Mouse (Mus musculus) intestine, embryonic 15.5 days (tissue): ENCODE data around the gene Slc39a11. TPM values are rescaled to one million over a fixed set of nuclear protein-coding genes. Genes with fewer than 3 reads are reported as not detected.
"Not testable (repeated sequence)": the region's sequence is repeated elsewhere in the genome, so short reads cannot be mapped to it uniquely, and the experiment has no call there.

Source experiments
- ATAC-seq: fragments of 200-750 bp; cut with Nextera tagmentation; 2 replicates; pipeline ENCODE4 v1.8.0; 2017; ENCODE audit warnings: moderate TSS enrichment, moderate library complexity
- H3K27ac ChIP-seq: fragments of 300-500 bp; sonication (generic); 2 replicates; pipeline ENCODE4 v1.5.1; 2015; ENCODE audit warnings: mild to moderate bottlenecking, inconsistent platforms
- H3K27me3 ChIP-seq: fragments of 300-500 bp; sonication (generic); replicated peaks from 2 replicates; pipeline ENCODE4 v1.6.1; 2015; ENCODE audit warnings: inconsistent platforms
- H3K36me3 ChIP-seq: fragments of 300-500 bp; sonication (generic); 2 replicates; pipeline ENCODE4 v1.6.1; 2015; ENCODE audit warnings: inconsistent platforms
- H3K4me1 ChIP-seq: fragments of 300-500 bp; sonication (generic); replicated peaks from 2 replicates; pipeline ENCODE4 v1.6.1; 2015; ENCODE audit warnings: inconsistent platforms
- H3K4me2 ChIP-seq: fragments of 300-500 bp; sonication (generic); replicated peaks from 2 replicates; pipeline ENCODE4 v1.6.1; 2015; ENCODE audit warnings: mild to moderate bottlenecking, inconsistent platforms
- H3K4me3 ChIP-seq: fragments of 300-500 bp; sonication (generic); replicated peaks from 2 replicates; pipeline ENCODE4 v1.5.1; 2015; ENCODE audit warnings: inconsistent platforms
- H3K9ac ChIP-seq: fragments of 300-500 bp; sonication (generic); 2 replicates; pipeline ENCODE4 v1.6.1; 2015; ENCODE audit warnings: inconsistent platforms
- H3K9me3 ChIP-seq: fragments of 300-500 bp; sonication (generic); 2 replicates; pipeline ENCODE4 v1.6.1; 2016; ENCODE audit warnings: inconsistent platforms
- WGBS: fragments of 180-500 bp; shearing (Covaris S2); methylation state at CpG from one replicate; pipeline ENCODE4 v1.1.7; 2015; 5-methylcytosine and 5-hydroxymethylcytosine counted together
- polyA plus RNA-seq: library from polyadenylated mRNA; unstranded; fragments of >200 nt; fragmentation: Nextera tagmentation; extraction: Ambion mirVana; gene quantifications from 2 replicates; pipeline ENCODE4 v1.2.1, GENCODE M21; 2015

Gene Slc39a11
- polyA plus RNA-seq, 1 experiment from 2014 or later: 40.8 TPM

GRCm38 (mm10) chr11:113571616-113572015 lies 78.3 kb downstream of the Slc39a11 start:
- H3K4me2 ChIP-seq: no peak overlapping the region
- H3K4me3 ChIP-seq: no peak overlapping the region
- H3K27me3 ChIP-seq: no peaks in the 10 kb centered on the region
- H3K9me3 ChIP-seq: no peaks in the 10 kb centered on the region
- H3K4me1 ChIP-seq: no peaks in the 10 kb centered on the region
- no peak overlapping the region for H3K9ac ChIP-seq
- no peak overlapping the region for H3K27ac ChIP-seq
- no peaks in the 10 kb centered on the region for H3K36me3 ChIP-seq
- no peak for ATAC-seq

- no peak overlapping the region for H3K27ac ChIP-seq
- H3K36me3 ChIP-seq: no peaks in the 10 kb centered on the region
- H3K4me2 ChIP-seq: no peak overlapping the region
- ATAC-seq: peak; percentile 50
- no peaks in the 10 kb centered on the region for H3K4me1 ChIP-seq
- no peak overlapping the region for H3K9ac ChIP-seq
- WGBS: 56% methylated on average over 1 of the region's 1 CpGs
- H3K4me3 ChIP-seq: no peak overlapping the region
- H3K9me3 ChIP-seq: no peaks in the 10 kb centered on the region
- no peaks in the 10 kb centered on the region for H3K27me3 ChIP-seq
These were observed 80.9 kb downstream of the Slc39a11 start for GRCm38 (mm10) chr11:113568999-113569398.

GRCm38 (mm10) chr11:113567926-113568325 lies 82.0 kb downstream of the Slc39a11 start:
- not testable (repeated sequence) for H3K9me3 ChIP-seq, H3K27me3 ChIP-seq, H3K4me1 ChIP-seq, H3K9ac ChIP-seq, H3K36me3 ChIP-seq, ATAC-seq, H3K27ac ChIP-seq, H3K4me3 ChIP-seq, H3K4me2 ChIP-seq
- WGBS: 84% methylated on average over 2 of the region's 2 CpGs

- no peak overlapping the region for H3K27ac ChIP-seq
- peak; percentile 89 for ATAC-seq
- 9% methylated on average over 34 of the region's 34 CpGs for WGBS
- H3K4me2 ChIP-seq: peak overlapping the region; percentile 82
- H3K4me1 ChIP-seq: no peaks in the 10 kb centered on the region; the same call in 1 of the 2 replicates
- peak overlapping the region; percentile 61 for H3K4me3 ChIP-seq
- no peaks in the 10 kb centered on the region for H3K27me3 ChIP-seq
- H3K9me3 ChIP-seq: no peaks in the 10 kb centered on the region
- peak overlapping the region; percentile 59 for H3K9ac ChIP-seq
- H3K36me3 ChIP-seq: no peaks in the 10 kb centered on the region
These were observed 84.6 kb downstream of the Slc39a11 start for GRCm38 (mm10) chr11:113565006-113565995.

GRCm38 (mm10) chr11:113562326-113562725 lies 87.6 kb downstream of the Slc39a11 start:
- Histone ChIP-seq H3K4me1 (peaks cover 5% of the 10 kb centered on the region; the same call in 1 of the 2 replicates), H3K9ac (no peak overlapping the region), H3K4me3 (no peak overlapping the region), H3K36me3 (no peaks in the 10 kb centered on the region), H3K4me2 (no peak overlapping the region), H3K27me3 (no peaks in the 10 kb centered on the region), H3K9me3 (no peaks in the 10 kb centered on the region), H3K27ac (no peak overlapping the region)
- ATAC-seq: 0 out of 2 replicates have a peak, but pooled peaks have one; percentile 15
- 73% methylated on average over 8 of the region's 8 CpGs for WGBS

GRCm38 (mm10) chr11:113560150-113560549 lies 89.7 kb downstream of the Slc39a11 start:
- Histone ChIP-seq H3K4me2 (no peak overlapping the region), H3K9ac (no peak overlapping the region), H3K9me3 (no peaks in the 10 kb centered on the region), H3K27ac (no peak overlapping the region), H3K36me3 (no peaks in the 10 kb centered on the region), H3K4me1 (peaks cover 5% of the 10 kb centered on the region; the same call in 1 of the 2 replicates), H3K27me3 (no peaks in the 10 kb centered on the region), H3K4me3 (no peak overlapping the region)
- ATAC-seq: no peak
- WGBS: 69% methylated on average over 4 of the region's 4 CpGs

- Histone ChIP-seq H3K36me3 (no peaks in the 10 kb centered on the region), H3K9me3 (no peaks in the 10 kb centered on the region), H3K27me3 (no peaks in the 10 kb centered on the region), H3K4me1 (peaks cover 5% of the 10 kb centered on the region; the same call in 1 of the 2 replicates), H3K4me2 (no peak overlapping the region), H3K27ac (no peak overlapping the region), H3K9ac (no peak overlapping the region), H3K4me3 (no peak overlapping the region)
- no peak for ATAC-seq
- WGBS: 78% methylated on average over 12 of the region's 12 CpGs
These were observed 91.4 kb downstream of the Slc39a11 start for GRCm38 (mm10) chr11:113558505-113558904.

- H3K4me1 ChIP-seq: 0 out of 2 replicates have a peak, but pooled peaks cover 5% of the 10 kb centered on the region
- 82% methylated on average over 12 of the region's 12 CpGs for WGBS
- H3K9me3 ChIP-seq: no peaks in the 10 kb centered on the region
- H3K9ac ChIP-seq: no peak overlapping the region
- no peaks in the 10 kb centered on the region for H3K27me3 ChIP-seq
- no peaks in the 10 kb centered on the region for H3K36me3 ChIP-seq
- no peak overlapping the region for H3K27ac ChIP-seq
- ATAC-seq: no peak
- H3K4me2 ChIP-seq: no peak overlapping the region
- H3K4me3 ChIP-seq: no peak overlapping the region
These were observed 93.7 kb downstream of the Slc39a11 start for GRCm38 (mm10) chr11:113556142-113556541.

- Histone ChIP-seq H3K27me3 (no peaks in the 10 kb centered on the region), H3K9me3 (no peaks in the 10 kb centered on the region), H3K9ac (no peak overlapping the region), H3K4me2 (no peak overlapping the region), H3K4me1 (0 out of 2 replicates have a peak, but pooled peaks cover 5% of the 10 kb centered on the region), H3K4me3 (no peak overlapping the region), H3K36me3 (no peaks in the 10 kb centered on the region), H3K27ac (no peak overlapping the region)
- WGBS: 78% methylated on average over 7 of the region's 7 CpGs
- ATAC-seq: no peak
These were observed 95.0 kb downstream of the Slc39a11 start for GRCm38 (mm10) chr11:113554701-113555360.

- Histone ChIP-seq H3K27ac (no peak overlapping the region), H3K4me3 (no peak overlapping the region), H3K4me2 (no peak overlapping the region), H3K4me1 (0 out of 2 replicates have a peak, but pooled peaks cover 5% of the 10 kb centered on the region), H3K9me3 (no peaks in the 10 kb centered on the region), H3K36me3 (no peaks in the 10 kb centered on the region), H3K9ac (no peak overlapping the region), H3K27me3 (no peaks in the 10 kb centered on the region)
- ATAC-seq: no peak
- 85% methylated on average over 7 of the region's 7 CpGs for WGBS
These were observed 95.7 kb downstream of the Slc39a11 start for GRCm38 (mm10) chr11:113554194-113554593.

- no peak overlapping the region for H3K4me3 ChIP-seq
- H3K36me3 ChIP-seq: no peaks in the 10 kb centered on the region
- H3K9me3 ChIP-seq: no peaks in the 10 kb centered on the region
- no peak overlapping the region for H3K9ac ChIP-seq
- WGBS: 85% methylated on average over 13 of the region's 13 CpGs
- H3K4me2 ChIP-seq: no peak overlapping the region
- H3K27me3 ChIP-seq: no peaks in the 10 kb centered on the region
- H3K4me1 ChIP-seq: 0 out of 2 replicates have a peak, but pooled peaks cover 5% of the 10 kb centered on the region
- no peak for ATAC-seq
- no peak overlapping the region for H3K27ac ChIP-seq
These were observed 96.3 kb downstream of the Slc39a11 start for GRCm38 (mm10) chr11:113553605-113554004.

GRCm38 (mm10) chr11:113552539-113552938 lies 97.3 kb downstream of the Slc39a11 start:
- H3K9me3 ChIP-seq: no peaks in the 10 kb centered on the region
- H3K27me3 ChIP-seq: no peaks in the 10 kb centered on the region
- H3K4me1 ChIP-seq: 0 out of 2 replicates have a peak, but pooled peaks cover under 1% of the 10 kb centered on the region
- WGBS: 60% methylated on average over 10 of the region's 10 CpGs
- no peak overlapping the region for H3K27ac ChIP-seq
- H3K9ac ChIP-seq: no peak overlapping the region
- H3K4me2 ChIP-seq: no peak overlapping the region
- H3K4me3 ChIP-seq: no peak overlapping the region
- ATAC-seq: no peak
- no peaks in the 10 kb centered on the region for H3K36me3 ChIP-seq
